9 mouse cellular contexts compared by ENCODE assay signal in the genomic region with DNA sequence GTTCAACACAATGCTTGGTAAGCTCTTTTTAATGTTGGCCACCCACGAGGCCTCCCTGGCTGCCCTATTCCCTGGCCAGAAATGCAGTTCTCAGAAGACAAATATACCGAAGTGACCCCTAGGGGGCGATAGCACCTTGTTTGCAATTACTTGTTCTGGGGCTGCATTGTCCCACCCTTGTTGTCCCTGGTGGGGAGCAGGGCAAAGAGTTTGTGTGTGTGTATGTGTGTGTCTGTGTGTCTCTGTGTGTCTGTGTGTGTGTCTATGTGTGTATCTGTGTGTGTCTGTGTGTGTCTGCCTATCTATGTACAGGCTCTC. TPM values are rescaled to one million over a fixed set of nuclear protein-coding genes. Genes with fewer than 3 reads are reported as not detected.
DNase-seq lines count a peak whose midpoint lies in the region; ATAC-seq lines count a peak whose summit lies in the region.
"Had no signal": no experiment of that assay in that cellular context is flagged by ENCODE, and none has a peak within 500 bp of the region (broad histone marks: within the 10 kb centered on the region; RNA-seq: fewer than 3 reads in every experiment).

No protein-coding gene starts in this region.

- H3K9ac ChIP-seq in liver, embryonic 12.5 days = no peak overlapping the region
- H3K9ac ChIP-seq: embryonic facial prominence, embryonic 15.5 days had no signal

- peaks cover 38% of the 10 kb centered on the region for H3K27me3 ChIP-seq in liver, embryonic 12.5 days (replicated peaks)
- H3K27me3 ChIP-seq: embryonic facial prominence, embryonic 15.5 days had no signal

- intact Hi-C loops in heart, postnatal 36 days (cut with DNase I) = loop anchor here (2.0 kb wide), 1 partner anchor 189 kb away; no protein-coding TSS in a partner anchor

- no peak for ATAC-seq in liver, embryonic 12.5 days
- peak; percentile 73 for ATAC-seq in megakaryocyte progenitor cell, adult 5-6 weeks (replicated peaks; ENCODE audit: poor library complexity)

- DNase-seq in liver = peak; percentile 54
- DNase-seq in adrenal gland, postnatal 10 days = peak; percentile 74
- peak; percentile 80 for DNase-seq in embryo, embryonic 9.5 days (ENCODE audit: extremely low spot score)
- DNase-seq in heart, postnatal 36 days = peak; percentile 50 to 65
- DNase-seq in layer of hippocampus, postnatal 25 days (ENCODE audit: extremely low spot score in 1 of 2, low spot score in 1 of 2) = peak; percentile 31 to 63
- DNase-seq in testis, postnatal 14 days (ENCODE audit: low spot score) = peak; percentile 49

- no peaks in the 10 kb centered on the region for H3K36me3 ChIP-seq in liver, embryonic 12.5 days
- H3K36me3 ChIP-seq: embryonic facial prominence, embryonic 15.5 days had no signal

- H3K27ac ChIP-seq in liver, embryonic 12.5 days = no peak overlapping the region

- WGBS in liver, embryonic 12.5 days (ENCODE audit: insufficient replicate concordance) = 4% methylated on average over 3 of the region's 3 CpGs

- H3K9me3 ChIP-seq in liver, embryonic 12.5 days (replicated peaks) = no peaks in the 10 kb centered on the region
- H3K9me3 ChIP-seq: embryonic facial prominence, embryonic 15.5 days had no signal

- H3K4me3 ChIP-seq in liver, embryonic 12.5 days = no peak overlapping the region
- H3K4me3 ChIP-seq: embryonic facial prominence, embryonic 15.5 days had no signal

- H3K4me1 ChIP-seq in liver, embryonic 12.5 days = no peaks in the 10 kb centered on the region

- H3K4me2 ChIP-seq in liver, embryonic 12.5 days = no peak overlapping the region
- H3K4me2 ChIP-seq: embryonic facial prominence, embryonic 15.5 days had no signal

RNA-seq across cellular contexts. Expression of gene Htr1d, which starts 8.0 kb away (rescaled TPM):
- not detected in 2 replicates for polyA plus RNA-seq in liver, embryonic 12.5 days (2016; fragmentation: Nextera tagmentation; extraction: Ambion mirVana)
- total RNA-seq in adrenal gland, postnatal 10 days (2021) = under 1 TPM; 0.15 to 0.24 TPM
- total RNA-seq in heart, postnatal 36 days (2021) = not detected
- total RNA-seq in layer of hippocampus, postnatal 25 days (2021) = under 1 TPM; 0.57 to 0.75 TPM
- not detected in 2 replicates for total RNA-seq in megakaryocyte progenitor cell, adult 5-6 weeks (2015)
- not detected in 2 replicates for total RNA-seq in megakaryocyte progenitor cell, adult 5-6 weeks (2017)

RNA-seq across cellular contexts. Expression of gene 6030445D17Rik, which starts 30.7 kb away (rescaled TPM):
- polyA plus RNA-seq in liver, embryonic 12.5 days (2016; fragmentation: Nextera tagmentation; extraction: Ambion mirVana) = 0.10 TPM in 1 of 2 replicates, not detected in the other
- total RNA-seq in adrenal gland, postnatal 10 days (2021) = under 1 TPM; 0.24 to 0.39 TPM
- under 1 TPM; 0.17 to 0.35 TPM for total RNA-seq in heart, postnatal 36 days (2021)
- total RNA-seq in layer of hippocampus, postnatal 25 days (2021) = under 1 TPM; 0.21 to 0.54 TPM
- not detected in 2 replicates for total RNA-seq in megakaryocyte progenitor cell, adult 5-6 weeks (2015)
- total RNA-seq in megakaryocyte progenitor cell, adult 5-6 weeks (2017) = not detected in 2 replicates

RNA-seq across cellular contexts. Expression of gene Luzp1, which starts 38.2 kb away (rescaled TPM):
- 25.6 and 25.7 TPM in 2 replicates for polyA plus RNA-seq in liver, embryonic 12.5 days (2016; fragmentation: Nextera tagmentation; extraction: Ambion mirVana)
- total RNA-seq in adrenal gland, postnatal 10 days (2021) = 10 to 100 TPM; 34.0 to 36.8 TPM
- 10 to 100 TPM; 37.8 to 41.4 TPM for total RNA-seq in heart, postnatal 36 days (2021)
- 10 to 100 TPM; 82.8 to 88.1 TPM for total RNA-seq in layer of hippocampus, postnatal 25 days (2021)
- total RNA-seq in megakaryocyte progenitor cell, adult 5-6 weeks (2015) = 3.4 and 3.7 TPM in 2 replicates
- 2.3 and 3.3 TPM in 2 replicates for total RNA-seq in megakaryocyte progenitor cell, adult 5-6 weeks (2017)

Comparison
In these comparisons a context has a peak if more than half of its experiments do, and no peak if none do; other contexts are left out.
1. RNA of gene Luzp1, which starts 38.2 kb away (total RNA-seq): 82.8 to 88.1 TPM in layer of hippocampus, postnatal 25 days, 37.8 to 41.4 TPM in heart, postnatal 36 days and 34.0 to 36.8 TPM in adrenal gland, postnatal 10 days; 2.3 to 3.7 TPM in megakaryocyte progenitor cell, adult 5-6 weeks; every median in the first group is over 4 times any median in the second.
2. Peak in every context shown above with its lines, with median percentiles within 50 percentile points of each other: DNase-seq.